8 mouse cellular contexts compared by ENCODE assay signal in genomic region chr8:119344190-119344856, GRCm38 (mm10). TPM values are rescaled to one million over a fixed set of nuclear protein-coding genes. Genes with fewer than 3 reads are reported as not detected.
A peak's percentile ranks its signal among the peaks of the same experiment; 100 is the strongest.
DNase-seq lines count a peak whose midpoint lies in the region; ATAC-seq lines count a peak whose summit lies in the region.

Gene Hsbp1, plus strand, starts transcription at chr8:119344488.

- peaks cover 11% of the 10 kb centered on the region; the same call in 1 of the 2 replicates for H3K27me3 ChIP-seq in hindbrain, embryonic 12.5 days

- H3K36me3 ChIP-seq in hindbrain, embryonic 12.5 days: peaks cover 31% of the 10 kb centered on the region

- WGBS in hindbrain, embryonic 12.5 days: 3% methylated on average over 51 of the region's 52 CpGs

- DNase-seq in NIH3T3 (ENCODE audit: low read depth): peak; percentile 98
- DNase-seq in cerebellum, postnatal 10 days: peak; percentile 97 to 99
- peak; percentile 94 to 97 for DNase-seq in frontal cortex, postnatal 10 days (ENCODE audit: low spot score in 2 of 2)
- DNase-seq in layer of hippocampus, postnatal 14 days (ENCODE audit: low spot score in 2 of 2): peak; percentile 94 to 97
- DNase-seq in lung, postnatal 14 days: peak; percentile 98
- DNase-seq in retina, adult 2 months (ENCODE audit: low read depth, low spot score): peak; percentile 94
- peak; percentile 96 for DNase-seq in thymus, postnatal 36 days

- peak within 1 kb of the TSS; percentile 96 for H3K9ac ChIP-seq in hindbrain, embryonic 12.5 days

- H3K9me3 ChIP-seq in hindbrain, embryonic 12.5 days (replicated peaks): no peaks in the 10 kb centered on the region

- ATAC-seq in hindbrain, embryonic 12.5 days (ENCODE audit: low FRiP score): peak; percentile 98

- peaks cover 8% of the 10 kb centered on the region for H3K4me1 ChIP-seq in hindbrain, embryonic 12.5 days

- H3K27ac ChIP-seq in hindbrain, embryonic 12.5 days: peak within 1 kb of the TSS; percentile 55; the same call in 1 of the 2 replicates

- peak within 1 kb of the TSS; percentile 91 for H3K4me3 ChIP-seq in hindbrain, embryonic 12.5 days

- peak within 1 kb of the TSS; percentile 49 for H3K4me2 ChIP-seq in hindbrain, embryonic 12.5 days (replicated peaks)

RNA-seq across cellular contexts. Expression of gene Hsbp1, which starts in this region (rescaled TPM):
- polyA plus RNA-seq in hindbrain, embryonic 12.5 days (2016; fragmentation: Nextera tagmentation; extraction: Ambion mirVana): 402 and 404 TPM in 2 replicates
- 100 to 1,000 TPM; 540 to 542 TPM for total RNA-seq in layer of hippocampus, postnatal 14 days (2021)

Comparison
In these comparisons a context has a peak if more than half of its experiments do, and no peak if none do; other contexts are left out.
1. Peak in every context shown above with its lines: DNase-seq, ATAC-seq, H3K4me3 ChIP-seq and H3K27ac ChIP-seq.